Mouse (Mus musculus) ES-E14 (cell line): Measurements from ENCODE around the gene Pnpla3.

ENCODE experiments used
- HCFC1 ChIP-seq: IDR thresholded peaks from 2 replicates; pipeline ENCODE4 v1.6.1; 2012; ENCODE audit warnings: low read length, inconsistent platforms, borderline replicate concordance; ENCODE audit not compliant: insufficient read depth
- MAFK ChIP-seq: IDR thresholded peaks from 2 replicates; pipeline ENCODE4 v1.6.1; 2014; ENCODE audit warnings: mild to moderate bottlenecking, low read depth, low read length, inconsistent platforms; ENCODE audit not compliant: insufficient read depth
- ZNF384 ChIP-seq: IDR thresholded peaks from 2 replicates; pipeline ENCODE4 v1.6.1; 2012; ENCODE audit warnings: low read depth, low read length, inconsistent platforms

GRCm38 (mm10) chr15:84186196-84186595 is 18.6 kb downstream of the Pnpla3 start:
- no peak for TF ChIP-seq MAFK
- TF ChIP-seq HCFC1, result no peak
- no peak for TF ChIP-seq ZNF384
